Mouse (Mus musculus) layer of hippocampus, adult 11-12 months (tissue): ENCODE data around the gene Rnf32.

Experiments used
- DNase-seq: peaks from one replicate; pipeline ENCODE4 v3.0.0; 2022; ENCODE audit warnings: low spot score

Rnf32 gene

GRCm38 (mm10) chr5:29195570-29196263 is at the start of gene Rnf32:
Rnf32 (plus strand) TSS chr5:29195992.
- DNase-seq, result peak; percentile 84

DNA sequence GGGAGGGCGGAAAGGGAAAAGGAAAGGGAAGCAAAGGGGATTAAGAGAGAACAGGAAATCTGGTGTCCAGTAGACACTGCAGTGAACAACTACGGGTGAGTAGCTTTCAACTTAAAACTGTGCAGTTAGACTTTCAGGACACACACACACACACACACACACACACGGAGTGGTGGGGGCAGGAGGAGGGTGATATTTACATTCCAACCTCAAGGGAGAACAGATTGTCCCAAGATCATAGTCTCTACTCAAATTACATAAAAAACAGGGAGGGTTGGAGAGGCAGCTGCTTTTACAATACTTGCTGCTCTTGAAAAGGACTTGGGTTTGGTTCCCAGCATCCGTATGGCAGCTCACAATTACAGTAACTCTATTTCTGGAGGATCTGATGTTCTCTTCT is 45.6 kb upstream of the Rnf32 start:
- no peak for DNase-seq

GRCm38 (mm10) chr5:29159849-29160248 is 35.9 kb upstream of the Rnf32 start:
- no peak for DNase-seq

DNA sequence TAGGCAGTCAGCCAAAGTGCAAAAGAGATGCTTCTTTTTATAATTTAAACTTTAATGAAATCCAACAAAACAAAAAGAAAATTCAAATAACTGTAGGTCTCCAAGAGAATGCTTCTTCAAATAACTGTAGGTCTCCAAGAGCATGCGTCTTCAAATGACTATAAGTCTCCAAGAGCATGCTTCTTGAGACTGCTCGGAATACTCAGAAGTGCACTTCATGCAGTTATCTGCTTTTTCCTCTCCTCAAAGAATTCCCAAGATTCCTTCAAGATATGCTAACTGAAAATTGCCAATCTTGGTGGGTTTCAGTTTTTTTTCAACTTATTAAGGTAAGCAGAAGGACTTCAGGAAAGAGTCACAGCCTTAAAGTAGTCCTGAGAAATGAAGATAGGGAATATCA is 28.8 kb upstream of the Rnf32 start:
- DNase-seq, result no peak

- no peak for DNase-seq
Measured at GRCm38 (mm10) chr5:29170193-29170592, 25.6 kb upstream of the Rnf32 start.

DNA sequence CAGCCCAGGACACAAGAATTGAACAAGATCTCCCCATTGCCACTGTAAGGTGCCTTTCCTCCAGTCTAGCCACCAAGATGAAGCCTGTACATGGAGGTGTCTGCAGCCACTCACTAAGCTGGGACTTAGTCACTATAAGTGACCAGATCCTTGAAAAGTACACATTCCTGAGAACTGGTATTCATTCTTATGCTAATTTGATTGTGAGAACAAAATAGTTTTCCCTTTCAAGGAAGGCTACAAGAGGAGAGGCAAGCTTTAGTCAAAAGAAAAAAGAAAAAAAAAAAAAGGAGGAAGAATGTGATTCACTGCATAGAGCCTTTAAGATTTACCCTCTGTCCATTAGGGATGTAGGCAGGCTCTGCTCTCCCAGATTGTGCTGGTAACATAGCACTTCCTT is 24.6 kb upstream of the Rnf32 start:
- DNase-seq, result no peak

- DNase-seq, result no peak
Measured at GRCm38 (mm10) chr5:29186798-29187197, 9.0 kb upstream of the Rnf32 start.

- no peak for DNase-seq
Measured at GRCm38 (mm10) chr5:29195231-29195569, 592 bp upstream of the Rnf32 start.

DNA sequence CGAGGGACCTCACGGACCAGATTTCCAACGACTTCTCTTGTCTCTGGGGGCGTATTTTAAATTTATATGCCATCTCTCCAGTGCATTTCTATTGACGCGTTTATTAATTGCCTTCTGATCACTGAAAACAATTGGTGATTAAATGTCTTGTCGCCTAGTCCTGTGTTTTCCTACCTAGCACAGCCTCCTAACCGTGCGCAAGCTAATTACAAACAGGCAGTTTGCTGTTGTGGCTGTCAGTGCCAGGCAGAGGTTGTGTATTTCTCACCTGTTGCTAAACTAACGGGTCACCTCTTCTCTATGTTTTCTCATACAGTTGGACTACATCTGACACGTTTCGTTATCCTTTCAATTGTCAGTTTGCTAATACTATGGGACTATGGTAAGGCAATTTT is 469 bp downstream of the Rnf32 start:
- DNase-seq, result no peak

- DNase-seq, result no peak
Measured at GRCm38 (mm10) chr5:29197187-29197586, 1.4 kb downstream of the Rnf32 start.

DNA sequence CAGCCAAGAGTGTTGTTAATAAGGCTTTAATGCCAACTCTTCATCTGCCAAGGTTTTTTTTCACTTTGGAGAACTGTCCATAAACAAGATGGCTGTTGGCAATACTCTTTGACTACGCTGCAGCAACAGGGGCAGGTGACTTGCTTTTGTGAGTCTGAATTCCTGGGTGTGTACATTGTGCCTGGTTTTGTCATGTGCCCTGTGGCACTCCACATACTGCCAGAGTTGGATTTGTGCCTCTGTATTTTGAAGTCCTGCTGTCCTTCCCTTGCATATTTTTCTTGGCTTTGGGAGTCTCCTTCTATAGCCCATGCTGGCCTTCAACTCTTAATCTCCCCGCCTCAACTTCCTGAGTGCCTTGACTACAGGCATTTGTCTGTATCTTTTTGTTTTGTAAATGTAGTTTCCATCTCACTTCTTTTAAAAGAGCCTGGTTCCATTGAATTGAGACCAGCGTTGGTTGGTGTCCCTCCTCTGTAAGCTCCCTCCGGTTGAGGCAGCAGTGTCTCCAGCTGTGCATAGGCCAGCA is 3.2 kb downstream of the Rnf32 start:
- no peak for DNase-seq

DNA sequence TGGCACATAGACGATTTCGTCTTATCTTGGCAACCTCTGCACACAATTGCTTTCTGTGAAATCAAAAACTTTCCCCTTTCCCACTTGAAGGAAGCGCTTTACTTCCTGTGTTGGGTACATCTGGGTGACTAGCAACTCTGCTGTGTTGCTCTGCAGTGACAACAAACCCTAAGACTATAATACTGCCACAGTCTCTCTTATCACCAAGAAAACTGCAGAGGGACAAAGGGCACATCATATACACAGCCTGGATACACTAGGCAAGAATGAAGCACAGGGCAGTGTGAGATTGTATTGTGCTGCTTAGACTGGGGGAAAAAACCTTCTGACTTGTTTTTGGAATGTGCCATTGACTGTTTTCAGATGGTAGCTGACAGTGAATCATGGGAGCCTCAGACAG is 4.1 kb downstream of the Rnf32 start:
- no peak for DNase-seq

DNA sequence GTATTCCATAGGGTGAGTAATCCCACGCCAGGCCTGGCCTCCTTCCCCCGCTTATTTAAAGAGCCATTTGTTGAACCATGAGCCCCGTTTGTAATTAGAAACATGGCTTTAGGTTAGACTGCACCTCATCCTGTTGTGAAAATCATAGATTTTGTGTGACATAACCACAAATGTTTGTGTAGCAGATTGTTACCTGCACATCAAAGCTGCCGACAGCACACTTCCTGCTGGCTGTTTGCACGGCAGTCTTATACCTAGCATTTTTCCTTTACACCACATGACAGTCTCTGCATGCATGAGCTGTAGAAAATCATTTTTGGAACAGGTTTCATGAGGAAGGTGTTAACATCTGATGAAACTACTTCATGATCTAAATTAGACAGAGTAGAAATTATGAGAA is 9.9 kb downstream of the Rnf32 start:
- DNase-seq, result no peak

- no peak for DNase-seq
Measured at GRCm38 (mm10) chr5:29211980-29212555, 16.3 kb downstream of the Rnf32 start.

DNA sequence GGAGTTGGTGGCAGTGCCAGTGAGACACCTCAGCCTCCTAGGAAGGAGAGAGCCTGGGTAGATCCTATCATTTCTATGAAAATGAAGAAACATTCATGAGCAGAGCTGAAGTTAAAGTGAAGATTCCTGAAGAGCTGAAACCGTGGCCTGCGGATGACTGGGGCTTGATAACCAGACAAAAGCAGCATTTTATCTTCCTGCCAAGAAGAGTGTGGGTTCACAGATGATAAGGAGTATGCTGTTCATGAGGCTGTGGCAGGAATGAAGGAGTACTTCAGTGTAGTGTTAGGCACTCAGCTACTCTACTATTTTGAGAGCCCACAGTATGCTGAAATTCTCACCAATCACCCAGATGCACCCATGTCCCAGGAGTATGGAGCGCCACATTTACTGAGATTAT is 22.2 kb downstream of the Rnf32 start:
- no peak for DNase-seq

GRCm38 (mm10) chr5:29224089-29224488 is 28.3 kb downstream of the Rnf32 start:
- no peak for DNase-seq

DNA sequence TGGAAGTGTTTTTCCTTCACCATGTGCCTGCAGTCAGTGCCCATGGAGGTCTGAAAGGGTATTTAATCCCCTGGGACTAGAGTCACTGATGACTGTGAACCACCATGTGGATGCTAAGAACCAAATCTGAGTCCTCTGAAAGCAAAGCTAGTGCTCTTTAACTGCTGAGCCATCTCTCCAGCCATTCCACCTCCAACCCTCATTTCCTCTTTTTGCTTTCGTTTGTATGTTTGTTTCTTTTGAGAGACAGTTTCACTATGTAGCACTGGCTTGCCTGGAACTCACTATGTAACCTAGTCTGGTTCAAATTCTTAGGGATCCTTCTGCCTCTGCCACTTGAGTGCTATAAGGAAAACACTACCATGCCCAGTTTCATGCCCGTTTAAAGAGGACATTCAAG is 34.7 kb downstream of the Rnf32 start:
- no peak for DNase-seq

- no peak for DNase-seq
Measured at GRCm38 (mm10) chr5:29238379-29238778, 42.6 kb downstream of the Rnf32 start.

- DNase-seq, result peak; percentile 12
Measured at GRCm38 (mm10) chr5:29244769-29245168, 49.0 kb downstream of the Rnf32 start.

- no peak for DNase-seq
Measured at GRCm38 (mm10) chr5:29250795-29251495, 55.2 kb downstream of the Rnf32 start.

DNA sequence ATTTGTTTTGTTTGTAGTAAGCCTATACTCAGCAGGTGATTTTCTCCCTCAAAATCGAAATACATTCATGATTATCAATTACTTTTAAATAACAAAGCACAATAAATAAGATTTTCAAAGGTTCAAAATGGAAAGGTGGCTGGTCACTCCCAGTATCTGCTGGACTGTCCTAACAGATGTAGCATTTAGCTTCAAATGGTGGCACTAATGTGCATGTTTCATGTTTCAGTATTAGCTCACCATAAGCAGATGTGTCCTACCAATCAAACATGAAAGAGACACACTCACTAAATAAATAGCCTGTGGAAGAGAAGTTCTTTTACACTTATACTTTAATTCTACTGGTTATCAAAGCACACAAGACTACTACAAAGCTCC is 55.7 kb downstream of the Rnf32 start:
- no peak for DNase-seq

GRCm38 (mm10) chr5:29253876-29254275 is 58.1 kb downstream of the Rnf32 start:
- DNase-seq, result no peak

DNA sequence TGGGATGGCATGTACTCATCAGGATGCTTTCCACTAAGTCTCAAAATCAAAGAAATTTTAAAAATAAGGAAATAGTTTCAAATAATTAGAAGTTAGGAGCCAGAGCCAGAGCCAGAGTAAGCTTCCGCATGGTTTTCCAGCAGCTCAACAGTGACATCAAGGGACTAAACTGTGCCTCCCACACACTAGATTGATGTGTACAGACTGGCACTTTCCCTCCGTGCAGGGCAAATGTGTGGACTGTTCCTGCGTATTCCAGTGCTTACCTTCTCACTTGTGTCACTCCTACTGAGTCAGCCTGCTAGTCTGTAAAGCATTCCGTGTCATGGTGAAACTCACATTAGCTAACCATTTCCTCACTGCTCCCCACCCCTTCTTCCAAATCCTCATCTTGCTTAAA is 75.1 kb downstream of the Rnf32 start:
- DNase-seq, result no peak
